Mouse (Mus musculus) mouse trophoblast stem cell (cell line): ENCODE results near the gene Smad3.

Experiments used
- in situ Hi-C, 2 experiments: fragments of 300-500 bp; cut with MseI, MboI; formaldehyde crosslinking; loops; 2 replicates in 1 of 2; 3 replicates in 1 of 2; pipeline ENCODE4 v1.15.1; 2025

The Smad3 gene

GRCm38 (mm10) chr9:63745821-63746632, 11.8 kb downstream of the Smad3 start:
- in situ Hi-C loops = no loop called here

GRCm38 (mm10) chr9:63744595-63744994, 13.2 kb downstream of the Smad3 start:
- in situ Hi-C loops = no loop called here

- in situ Hi-C loops = no loop called here
Observed at GRCm38 (mm10) chr9:63743775-63744174, 14.0 kb downstream of the Smad3 start.

GRCm38 (mm10) chr9:63742887-63743660, 14.7 kb downstream of the Smad3 start:
- in situ Hi-C loops = no loop called here

GRCm38 (mm10) chr9:63742318-63742717, 15.5 kb downstream of the Smad3 start:
- in situ Hi-C loops = no loop called here

- in situ Hi-C loops = no loop called here
Observed at GRCm38 (mm10) chr9:63741792-63742191, 16.0 kb downstream of the Smad3 start.

GRCm38 (mm10) chr9:63740320-63740841, 17.4 kb downstream of the Smad3 start:
- in situ Hi-C loops = no loop called here

GRCm38 (mm10) chr9:63738830-63739229, 19.0 kb downstream of the Smad3 start:
- in situ Hi-C loops = no loop called here

GRCm38 (mm10) chr9:63738086-63738701, 19.6 kb downstream of the Smad3 start:
- in situ Hi-C loops = no loop called here

GRCm38 (mm10) chr9:63737426-63737931, 20.3 kb downstream of the Smad3 start:
- in situ Hi-C loops = no loop called here

GRCm38 (mm10) chr9:63734261-63734660, 23.5 kb downstream of the Smad3 start:
- in situ Hi-C loops = no loop called here

- in situ Hi-C loops = no loop called here
Observed at GRCm38 (mm10) chr9:63732700-63733099, 25.1 kb downstream of the Smad3 start.

GRCm38 (mm10) chr9:63731114-63731828, 26.5 kb downstream of the Smad3 start:
- in situ Hi-C loops = no loop called here

- in situ Hi-C loops = no loop called here
Observed at GRCm38 (mm10) chr9:63728969-63729368, 28.8 kb downstream of the Smad3 start.

GRCm38 (mm10) chr9:63727070-63727469, 30.7 kb downstream of the Smad3 start:
- in situ Hi-C loops = no loop called here

- in situ Hi-C loops = no loop called here
Observed at GRCm38 (mm10) chr9:63726088-63727010, 31.4 kb downstream of the Smad3 start.

- in situ Hi-C loops = no loop called here
Observed at GRCm38 (mm10) chr9:63724750-63725149, 33.0 kb downstream of the Smad3 start.

GRCm38 (mm10) chr9:63722918-63723317, 34.9 kb downstream of the Smad3 start:
- in situ Hi-C loops = no loop called here

- in situ Hi-C loops = no loop called here
Observed at GRCm38 (mm10) chr9:63722350-63722749, 35.4 kb downstream of the Smad3 start.

- in situ Hi-C loops = no loop called here
Observed at GRCm38 (mm10) chr9:63721573-63722275, 36.1 kb downstream of the Smad3 start.
